Mouse (Mus musculus): ENCODE results near the gene Gm2012. TPM values are rescaled to one million over a fixed set of nuclear protein-coding genes. Genes with fewer than 3 reads are reported as not detected.
"Not testable (repeated sequence)": the region's sequence is repeated elsewhere in the genome, so short reads cannot be mapped to it uniquely, and the experiment has no call there.

The Gm2012 gene
- polyA plus RNA-seq (2015; fragmentation: Nextera tagmentation; extraction: Ambion mirVana) = not detected in 2 replicates

DNA sequence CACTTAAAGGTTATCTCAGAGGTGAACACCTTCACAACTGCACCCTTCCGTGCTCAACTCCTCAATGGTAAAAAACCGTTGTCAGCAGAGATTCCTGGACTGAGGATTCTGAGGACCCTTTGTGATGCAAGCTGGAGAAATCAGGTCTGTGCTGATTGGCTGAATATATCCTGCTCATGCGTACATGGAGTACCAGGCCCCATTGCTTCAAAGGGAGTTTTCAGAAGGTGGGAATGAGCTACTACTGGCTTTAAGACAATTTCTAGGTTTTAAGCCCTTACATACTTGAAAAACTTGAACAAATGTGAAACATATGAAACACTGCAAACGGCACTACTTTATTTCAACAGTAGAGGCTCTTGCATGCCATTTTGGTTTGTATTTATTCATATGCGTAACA, at the start of gene Gm2012:
TSS of gene Gm2012 (minus strand) at position 101 of the 400 bp plus-strand sequence.
- H3K4me2 ChIP-seq (ENCODE audit: low read length); H3K9me3 ChIP-seq (ENCODE audit: control insufficient read depth, low read length); H3K27me3 ChIP-seq (replicated peaks; ENCODE audit: control insufficient read depth, insufficient read depth, low read length); ATAC-seq; H3K4me1 ChIP-seq (ENCODE audit: control insufficient read depth, insufficient read depth, low read depth, low read length); H3K27ac ChIP-seq (ENCODE audit: low read depth, low read length); H3K9ac ChIP-seq (ENCODE audit: low read depth, low read length); H3K36me3 ChIP-seq (ENCODE audit: control insufficient read depth, insufficient read depth, low read length); H3K4me3 ChIP-seq (ENCODE audit: low read length): not testable (repeated sequence)
- no CpG with 5 or more reads among the region's 5 CpGs for WGBS

DNA sequence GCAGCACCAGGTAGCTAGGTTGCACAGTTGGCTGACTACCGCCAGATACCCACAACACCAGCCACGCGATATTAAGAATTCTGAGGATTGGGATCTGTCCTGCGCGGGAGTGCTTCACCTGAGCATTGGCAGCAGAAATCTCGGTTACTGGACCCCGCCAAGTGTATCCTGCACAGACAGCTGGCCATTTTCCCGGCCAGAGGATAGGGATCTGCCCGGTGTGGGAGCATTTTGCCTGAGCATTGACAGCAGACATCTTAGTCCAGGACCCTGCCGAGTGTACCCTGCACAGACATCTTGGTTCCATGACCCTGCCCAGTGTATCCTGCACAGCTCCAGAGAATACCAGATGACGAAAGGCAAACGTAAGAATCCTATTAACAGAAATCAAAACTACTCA, 72.0 kb downstream of the Gm2012 start:
- H3K27me3 ChIP-seq (replicated peaks; ENCODE audit: control insufficient read depth, insufficient read depth, low read length); H3K9ac ChIP-seq (ENCODE audit: low read depth, low read length); H3K27ac ChIP-seq (ENCODE audit: low read depth, low read length); H3K4me3 ChIP-seq (ENCODE audit: low read length); H3K4me1 ChIP-seq (ENCODE audit: control insufficient read depth, insufficient read depth, low read depth, low read length); H3K4me2 ChIP-seq (ENCODE audit: low read length); H3K9me3 ChIP-seq (ENCODE audit: control insufficient read depth, low read length); H3K36me3 ChIP-seq (ENCODE audit: control insufficient read depth, insufficient read depth, low read length); ATAC-seq: not testable (repeated sequence)
- 82% methylated on average over 12 of the region's 12 CpGs for whole genome bisulfite sequencing

Small RNA genes lying within 50 kb of the gene (microRNA-seq; reads per million reads assigned to microRNA genes)
- not detected for gene Gm26302

Other genes starting within 250 kb of the Gm2012 start
- gene Gm5168, start 180.3 kb downstream of the Gm2012 start, polyA plus RNA-seq (2015; fragmentation: Nextera tagmentation; extraction: Ambion mirVana) = not detected in 2 replicates
- not detected in 2 replicates for gene Gm2030, start 78.7 kb upstream of the Gm2012 start, polyA plus RNA-seq (2015; fragmentation: Nextera tagmentation; extraction: Ambion mirVana)